ENCODE assay signal across 9 mouse cellular contexts in genomic region chr19:5433951-5434350, GRCm38 (mm10). TPM values are rescaled to one million over a fixed set of nuclear protein-coding genes. Genes with fewer than 3 reads are reported as not detected.
DNase-seq lines count a peak whose midpoint lies in the region; ATAC-seq and TF ChIP-seq lines count a peak whose summit lies in the region.
"Had no signal": no experiment of that assay in that cellular context is flagged by ENCODE, and none has a peak within 500 bp of the region (broad histone marks: within the 10 kb centered on the region; RNA-seq: fewer than 3 reads in every experiment).

No protein-coding gene starts in this region.

- H3K9me3 ChIP-seq in forebrain, embryonic 13.5 days (replicated peaks) = no peaks in the 10 kb centered on the region
- no peaks in the 10 kb centered on the region for H3K9me3 ChIP-seq in forebrain, embryonic 15.5 days
- no peaks in the 10 kb centered on the region for H3K9me3 ChIP-seq in lung, postnatal 0 days (ENCODE audit: low read length)
- no peaks in the 10 kb centered on the region for H3K9me3 ChIP-seq in limb, embryonic 10.5 days (replicated peaks)
- H3K9me3 ChIP-seq in stomach, embryonic 14.5 days (ENCODE audit: control insufficient read depth, low read depth, low read length) = no peaks in the 10 kb centered on the region

- H3K4me1 ChIP-seq in forebrain, embryonic 13.5 days = peaks cover 6% of the 10 kb centered on the region
- H3K4me1 ChIP-seq in forebrain, embryonic 15.5 days = peaks cover 5% of the 10 kb centered on the region
- H3K4me1 ChIP-seq in lung, postnatal 0 days (ENCODE audit: insufficient read depth, low read depth, low read length) = peaks cover 11% of the 10 kb centered on the region; the same call in 1 of the 2 replicates
- H3K4me1 ChIP-seq in limb, embryonic 10.5 days = peaks cover 25% of the 10 kb centered on the region
- peaks cover 13% of the 10 kb centered on the region for H3K4me1 ChIP-seq in stomach, embryonic 14.5 days (ENCODE audit: control insufficient read depth, insufficient read depth, low read length)
- peaks cover 32% of the 10 kb centered on the region for H3K4me1 ChIP-seq in cerebellum, adult 2 months (ENCODE audit: control insufficient read depth, insufficient read depth, low read length)

- no peak for TF ChIP-seq EP300 in lung, postnatal 0 days (IDR thresholded peaks at IDR 0.05)

- no peak overlapping the region for H3K27ac ChIP-seq in forebrain, embryonic 13.5 days
- no peak overlapping the region for H3K27ac ChIP-seq in forebrain, embryonic 15.5 days (replicated peaks)
- H3K27ac ChIP-seq in lung, postnatal 0 days (ENCODE audit: low read length) = peak overlapping the region; percentile 81
- H3K27ac ChIP-seq in limb, embryonic 10.5 days = peak overlapping the region; percentile 90
- H3K27ac ChIP-seq in stomach, embryonic 14.5 days (ENCODE audit: low read length) = peak overlapping the region; percentile 56; the same call in 1 of the 2 replicates
- no peak overlapping the region for H3K27ac ChIP-seq in cerebellum, adult 2 months (ENCODE audit: insufficient read depth, low read length)

- 0 out of 2 replicates have a peak, but pooled peaks cover 6% of the 10 kb centered on the region for H3K27me3 ChIP-seq in forebrain, embryonic 13.5 days
- 0 out of 2 replicates have a peak, but pooled peaks cover 3% of the 10 kb centered on the region for H3K27me3 ChIP-seq in forebrain, embryonic 15.5 days
- 0 out of 2 replicates have a peak, but pooled peaks cover 3% of the 10 kb centered on the region for H3K27me3 ChIP-seq in lung, postnatal 0 days (replicated peaks; ENCODE audit: insufficient read depth, low read length)
- no peaks in the 10 kb centered on the region for H3K27me3 ChIP-seq in limb, embryonic 10.5 days (ENCODE audit: low read depth, poor library complexity, severe bottlenecking)
- H3K27me3 ChIP-seq in stomach, embryonic 14.5 days (ENCODE audit: control insufficient read depth, insufficient read depth, low read length) = no peaks in the 10 kb centered on the region
- H3K27me3 ChIP-seq in cerebellum, adult 2 months (ENCODE audit: control insufficient read depth, insufficient read depth, low read length) = no peaks in the 10 kb centered on the region

- no peak overlapping the region for H3K9ac ChIP-seq in forebrain, embryonic 13.5 days
- H3K9ac ChIP-seq in forebrain, embryonic 15.5 days (replicated peaks) = no peak overlapping the region
- no peak overlapping the region for H3K9ac ChIP-seq in lung, postnatal 0 days (replicated peaks; ENCODE audit: low read depth)
- H3K9ac ChIP-seq in stomach, embryonic 14.5 days (replicated peaks; ENCODE audit: low read depth, low read length) = no peak overlapping the region

- no peak for ATAC-seq in forebrain, embryonic 13.5 days
- ATAC-seq in forebrain, embryonic 15.5 days (replicated peaks) = no peak
- no peak for ATAC-seq in lung, postnatal 0 days
- no peak for ATAC-seq in stomach, embryonic 14.5 days (ENCODE audit: insufficient number of reproducible peaks, insufficient read depth, low FRiP score, low read depth)

- 74% methylated on average over 7 of the region's 7 CpGs for WGBS in forebrain, embryonic 13.5 days
- WGBS in forebrain, embryonic 15.5 days = 73% methylated on average over 7 of the region's 7 CpGs
- 37% methylated on average over 7 of the region's 7 CpGs for WGBS in lung, postnatal 0 days
- WGBS in limb, embryonic 10.5 days = 76% methylated on average over 7 of the region's 7 CpGs
- WGBS in stomach, embryonic 14.5 days = 57% methylated on average over 7 of the region's 7 CpGs
- 74% methylated on average over 7 of the region's 7 CpGs for WGBS in cerebellum, adult 2 months

- no peak for TF ChIP-seq CTCF in lung, postnatal 0 days (IDR thresholded peaks at IDR 0.05)
- no peak for TF ChIP-seq CTCF in cerebellum, adult 2 months (IDR thresholded peaks at IDR 0.05; ENCODE audit: borderline replicate concordance, insufficient read depth, low read depth, low read length)

- H3K4me2 ChIP-seq in forebrain, embryonic 13.5 days = peak overlapping the region; percentile 51; the same call in 1 of the 2 replicates
- no peak overlapping the region for H3K4me2 ChIP-seq in forebrain, embryonic 15.5 days (replicated peaks)
- H3K4me2 ChIP-seq in lung, postnatal 0 days (replicated peaks; ENCODE audit: low read depth, low read length) = peak overlapping the region; percentile 73; the same call in 1 of the 2 replicates
- peak overlapping the region; percentile 70 for H3K4me2 ChIP-seq in stomach, embryonic 14.5 days (replicated peaks; ENCODE audit: low read depth, low read length)

- H3K4me3 ChIP-seq in forebrain, embryonic 13.5 days = no peak overlapping the region
- H3K4me3 ChIP-seq in forebrain, embryonic 15.5 days = no peak overlapping the region
- no peak overlapping the region for H3K4me3 ChIP-seq in lung, postnatal 0 days (ENCODE audit: low read depth, low read length)
- peak overlapping the region; percentile 52 for H3K4me3 ChIP-seq in limb, embryonic 10.5 days
- no peak overlapping the region for H3K4me3 ChIP-seq in stomach, embryonic 14.5 days (ENCODE audit: low read depth, low read length)
- H3K4me3 ChIP-seq in cerebellum, adult 2 months (replicated peaks; ENCODE audit: insufficient read depth, low read depth, low read length) = no peak overlapping the region

- no peak for DNase-seq in lung, postnatal 0 days (ENCODE audit: low spot score)
- DNase-seq in lung, postnatal 36 days = no peak
- no peak for DNase-seq in limb, embryonic 10.5 days (ENCODE audit: low spot score)
- no peak for DNase-seq in cerebellum, adult 2 months
- DNase-seq in thymus, postnatal 25 days = no peak
- DNase-seq: layer of hippocampus, postnatal 36 days had no signal

- TF ChIP-seq POLR2A in cerebellum, adult 2 months (IDR thresholded peaks at IDR 0.05; ENCODE audit: borderline replicate concordance, insufficient read depth, low read length) = no peak

- H3K36me3 ChIP-seq in forebrain, embryonic 13.5 days (ENCODE audit: poor library complexity, severe bottlenecking) = no peaks in the 10 kb centered on the region; the same call in 1 of the 2 replicates
- H3K36me3 ChIP-seq in forebrain, embryonic 15.5 days = no peaks in the 10 kb centered on the region
- H3K36me3 ChIP-seq in lung, postnatal 0 days (ENCODE audit: insufficient read depth, low read length) = no peaks in the 10 kb centered on the region
- 0 out of 2 replicates have a peak, but pooled peaks cover 3% of the 10 kb centered on the region for H3K36me3 ChIP-seq in limb, embryonic 10.5 days
- H3K36me3 ChIP-seq in stomach, embryonic 14.5 days (ENCODE audit: control insufficient read depth, insufficient read depth, low read length) = no peaks in the 10 kb centered on the region

RNA-seq across cellular contexts. Expression of gene AI837181, which starts 9.0 kb away (rescaled TPM):
- polyA plus RNA-seq in forebrain, embryonic 13.5 days (2015; fragmentation: Nextera tagmentation; extraction: Ambion mirVana) = 40.6 and 44.4 TPM in 2 replicates
- 66.5 TPM in 2 replicates for polyA plus RNA-seq in forebrain, embryonic 15.5 days (2015; fragmentation: Nextera tagmentation; extraction: Ambion mirVana)
- 61.7 and 63.6 TPM in 2 replicates for polyA plus RNA-seq in lung, postnatal 0 days (2015; fragmentation: Nextera tagmentation; extraction: Ambion mirVana)
- 59.7 and 68.8 TPM in 2 replicates for polyA plus RNA-seq in limb, embryonic 10.5 days (2016; fragmentation: Nextera tagmentation; extraction: Ambion mirVana)
- 35.8 and 39.2 TPM in 2 replicates for polyA plus RNA-seq in stomach, embryonic 14.5 days (2014; fragmentation: Nextera tagmentation; extraction: Ambion mirVana)
- 130 and 134 TPM in 2 replicates for polyA plus RNA-seq in cerebellum, adult 2 months (2012; rRNA removed)

RNA-seq across cellular contexts. Expression of gene Drap1, which starts 9.2 kb away (rescaled TPM):
- 291 and 298 TPM in 2 replicates for polyA plus RNA-seq in forebrain, embryonic 13.5 days (2015; fragmentation: Nextera tagmentation; extraction: Ambion mirVana)
- polyA plus RNA-seq in forebrain, embryonic 15.5 days (2015; fragmentation: Nextera tagmentation; extraction: Ambion mirVana) = 306 and 315 TPM in 2 replicates
- polyA plus RNA-seq in lung, postnatal 0 days (2015; fragmentation: Nextera tagmentation; extraction: Ambion mirVana) = 352 and 379 TPM in 2 replicates
- polyA plus RNA-seq in limb, embryonic 10.5 days (2016; fragmentation: Nextera tagmentation; extraction: Ambion mirVana) = 224 and 246 TPM in 2 replicates
- 191 and 198 TPM in 2 replicates for polyA plus RNA-seq in stomach, embryonic 14.5 days (2014; fragmentation: Nextera tagmentation; extraction: Ambion mirVana)
- polyA plus RNA-seq in cerebellum, adult 2 months (2012; rRNA removed) = 281 and 309 TPM in 2 replicates

RNA-seq across cellular contexts. Expression of gene Fosl1, which starts 13.4 kb away (rescaled TPM):
- polyA plus RNA-seq in forebrain, embryonic 13.5 days (2015; fragmentation: Nextera tagmentation; extraction: Ambion mirVana) = not detected in 2 replicates
- polyA plus RNA-seq in forebrain, embryonic 15.5 days (2015; fragmentation: Nextera tagmentation; extraction: Ambion mirVana) = not detected in 2 replicates
- 0.31 TPM in 1 of 2 replicates, not detected in the other for polyA plus RNA-seq in lung, postnatal 0 days (2015; fragmentation: Nextera tagmentation; extraction: Ambion mirVana)
- not detected in 2 replicates for polyA plus RNA-seq in limb, embryonic 10.5 days (2016; fragmentation: Nextera tagmentation; extraction: Ambion mirVana)
- not detected in 2 replicates for polyA plus RNA-seq in stomach, embryonic 14.5 days (2014; fragmentation: Nextera tagmentation; extraction: Ambion mirVana)
- polyA plus RNA-seq in cerebellum, adult 2 months (2012; rRNA removed) = not detected in 2 replicates

RNA-seq across cellular contexts. Expression of gene Ccdc85b, which starts 23.7 kb away (rescaled TPM):
- polyA plus RNA-seq in forebrain, embryonic 13.5 days (2015; fragmentation: Nextera tagmentation; extraction: Ambion mirVana) = 6.5 and 7.1 TPM in 2 replicates
- polyA plus RNA-seq in forebrain, embryonic 15.5 days (2015; fragmentation: Nextera tagmentation; extraction: Ambion mirVana) = 10.7 and 11.4 TPM in 2 replicates
- polyA plus RNA-seq in lung, postnatal 0 days (2015; fragmentation: Nextera tagmentation; extraction: Ambion mirVana) = 14.4 and 18.0 TPM in 2 replicates
- polyA plus RNA-seq in limb, embryonic 10.5 days (2016; fragmentation: Nextera tagmentation; extraction: Ambion mirVana) = 8.9 and 9.7 TPM in 2 replicates
- polyA plus RNA-seq in stomach, embryonic 14.5 days (2014; fragmentation: Nextera tagmentation; extraction: Ambion mirVana) = 6.8 and 7.8 TPM in 2 replicates
- 31.0 and 32.5 TPM in 2 replicates for polyA plus RNA-seq in cerebellum, adult 2 months (2012; rRNA removed)

RNA-seq across cellular contexts. Expression of gene Fibp, which starts 26.5 kb away (rescaled TPM):
- 153 and 155 TPM in 2 replicates for polyA plus RNA-seq in forebrain, embryonic 13.5 days (2015; fragmentation: Nextera tagmentation; extraction: Ambion mirVana)
- 160 and 184 TPM in 2 replicates for polyA plus RNA-seq in forebrain, embryonic 15.5 days (2015; fragmentation: Nextera tagmentation; extraction: Ambion mirVana)
- polyA plus RNA-seq in lung, postnatal 0 days (2015; fragmentation: Nextera tagmentation; extraction: Ambion mirVana) = 133 and 135 TPM in 2 replicates
- 111 and 132 TPM in 2 replicates for polyA plus RNA-seq in limb, embryonic 10.5 days (2016; fragmentation: Nextera tagmentation; extraction: Ambion mirVana)
- polyA plus RNA-seq in stomach, embryonic 14.5 days (2014; fragmentation: Nextera tagmentation; extraction: Ambion mirVana) = 126 and 130 TPM in 2 replicates
- polyA plus RNA-seq in cerebellum, adult 2 months (2012; rRNA removed) = 140 and 146 TPM in 2 replicates

Comparison
In these comparisons a context has a peak if more than half of its experiments do, and no peak if none do; other contexts are left out.
1. H3K27ac ChIP-seq: peak in lung, postnatal 0 days (single experiment), limb, embryonic 10.5 days (single experiment) and stomach, embryonic 14.5 days (single experiment); none in forebrain, embryonic 13.5 days (single experiment), forebrain, embryonic 15.5 days (single experiment) and cerebellum, adult 2 months (single experiment).